Mouse (Mus musculus): Measurements from ENCODE around the gene Plbd1.

Gene Plbd1

DNA sequence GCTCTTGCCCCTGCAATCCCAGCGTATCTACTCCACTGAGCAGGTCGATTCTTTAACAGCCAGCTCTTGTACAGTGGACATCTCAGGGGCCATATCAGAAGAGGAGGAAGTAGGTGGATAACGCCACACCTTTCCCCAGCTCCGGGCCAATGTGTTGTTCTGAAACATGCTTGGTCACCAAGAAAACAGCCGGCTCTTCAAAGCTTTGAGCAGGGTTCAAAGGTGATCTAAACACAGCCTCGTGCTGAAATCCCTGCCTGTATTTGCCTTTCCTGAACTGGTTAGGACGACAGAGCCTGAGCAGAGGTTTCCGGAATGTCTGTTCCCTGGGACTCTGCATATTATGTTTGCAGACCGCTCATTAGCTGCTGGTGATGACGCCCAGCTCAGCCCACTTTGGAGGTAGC, 14.3 kb downstream of the Plbd1 start:
- DNase-seq, result no peak

DNA sequence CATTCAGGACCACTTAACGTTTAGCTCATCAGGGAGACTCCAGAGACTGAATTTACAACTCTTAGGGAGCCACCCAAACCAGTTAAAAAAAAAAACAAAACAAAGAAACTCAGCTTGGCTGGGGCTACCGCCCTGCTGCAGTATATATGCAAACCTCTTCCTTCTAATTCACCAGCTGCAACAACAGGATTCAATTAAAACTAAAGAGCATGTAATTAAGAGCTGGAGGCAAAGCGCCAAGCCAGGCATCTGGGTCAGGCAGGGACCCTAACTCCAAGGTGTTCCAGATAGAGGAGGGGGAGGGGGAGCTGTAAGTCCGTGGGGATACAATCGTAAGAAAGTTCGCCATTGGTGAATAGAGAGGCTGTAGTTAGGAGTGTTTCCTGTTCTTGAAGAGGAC, 15.5 kb downstream of the Plbd1 start:
- DNase-seq, result no peak

DNA sequence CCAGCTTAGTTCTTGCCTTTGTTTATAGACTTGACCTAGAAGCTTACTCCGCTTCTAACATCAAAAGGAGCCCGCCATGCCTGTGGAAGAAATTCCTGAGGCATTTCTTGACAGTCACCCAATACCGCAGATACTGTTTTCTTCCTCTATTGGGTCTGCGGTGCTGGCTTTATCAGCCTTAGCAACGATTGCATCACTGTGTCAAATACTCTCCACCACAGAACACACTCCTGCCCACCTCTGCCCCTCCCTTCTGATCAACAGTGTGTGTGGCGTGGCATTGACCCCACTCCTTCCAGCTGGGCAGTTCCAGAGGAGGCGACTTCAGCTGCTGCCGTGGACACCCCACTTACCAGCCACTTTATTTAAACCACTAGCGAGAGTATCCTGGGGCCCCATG, 16.0 kb downstream of the Plbd1 start:
- no peak for DNase-seq

DNA sequence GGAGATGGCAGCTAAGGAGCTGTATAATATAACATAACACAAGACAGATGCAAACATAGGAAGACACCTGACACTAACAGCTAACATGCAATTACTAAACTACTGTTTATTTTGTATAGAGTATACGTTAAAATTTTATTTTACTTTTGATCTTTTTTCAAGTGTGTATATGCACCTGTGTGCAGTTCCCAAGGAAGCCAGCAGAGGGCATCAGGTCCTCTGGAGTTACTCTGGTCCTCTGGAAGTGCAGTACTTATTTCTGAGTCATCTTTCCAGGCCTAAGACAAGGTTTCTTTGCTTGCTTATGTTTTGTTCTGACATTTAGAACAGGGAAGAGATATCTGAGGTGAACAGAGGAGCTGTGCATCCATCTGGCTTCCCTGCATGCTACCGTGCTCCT, 17.6 kb downstream of the Plbd1 start:
- peak in 1 of 2 experiments; percentile 25 for DNase-seq

DNA sequence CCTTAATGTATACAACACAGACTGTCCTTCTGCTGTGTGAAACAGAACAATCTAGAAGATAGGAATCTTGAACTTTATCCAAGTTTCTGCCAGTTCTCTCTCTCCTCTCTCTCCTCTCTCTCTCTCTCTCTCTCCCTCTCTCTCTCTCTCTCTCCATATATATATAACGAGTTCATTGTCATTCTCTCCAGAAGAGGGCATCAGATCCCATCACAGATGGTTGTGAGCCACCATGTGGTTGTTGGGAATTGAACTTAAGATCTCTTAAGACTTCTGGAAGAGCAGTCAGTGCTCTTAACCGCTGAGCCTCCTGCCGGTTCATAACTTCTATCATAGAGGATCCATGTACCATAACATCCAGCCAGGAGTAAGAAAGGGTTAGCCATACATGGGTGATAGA, 26.7 kb downstream of the Plbd1 start:
- no peak for DNase-seq

DNA sequence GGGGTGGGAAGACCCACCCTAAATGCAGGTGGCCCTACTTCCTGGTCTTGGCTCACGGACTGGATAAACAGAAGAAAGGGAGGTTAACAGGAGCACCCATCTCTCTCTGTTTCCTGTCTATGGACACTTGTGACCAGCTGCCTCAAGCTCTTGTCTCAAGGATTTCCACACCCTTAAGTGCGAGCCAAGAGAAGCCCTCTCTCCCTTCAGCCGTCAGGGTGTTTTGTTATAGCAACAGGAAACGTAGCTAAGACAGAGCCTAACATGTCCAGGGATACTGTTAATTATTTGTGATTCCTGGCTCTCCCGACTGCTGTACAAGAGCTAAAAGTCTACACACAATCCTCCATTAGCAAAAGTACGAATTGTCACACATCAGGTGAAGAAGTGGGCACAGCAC, 28.0 kb downstream of the Plbd1 start:
- no peak for DNase-seq

DNA sequence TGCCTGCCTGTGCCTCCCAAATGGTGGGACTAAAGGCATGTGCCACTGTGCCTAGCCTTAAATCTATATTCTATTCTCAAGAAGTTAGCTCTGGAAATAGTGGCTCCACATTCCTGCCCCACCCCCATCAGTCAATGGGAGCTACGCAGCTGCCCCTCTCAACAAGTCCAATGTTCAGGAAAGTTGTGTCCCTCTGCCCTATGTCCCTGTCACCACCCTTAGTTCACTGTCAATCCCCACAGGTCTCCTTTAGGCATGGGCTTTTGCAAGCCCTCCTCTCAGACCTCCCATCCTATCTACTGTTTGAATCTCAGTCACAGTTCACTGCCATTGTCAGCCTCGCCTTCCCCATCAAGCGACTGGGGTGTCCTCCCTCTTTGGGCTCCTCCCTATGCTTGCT, 28.6 kb downstream of the Plbd1 start:
- no peak for DNase-seq

DNA sequence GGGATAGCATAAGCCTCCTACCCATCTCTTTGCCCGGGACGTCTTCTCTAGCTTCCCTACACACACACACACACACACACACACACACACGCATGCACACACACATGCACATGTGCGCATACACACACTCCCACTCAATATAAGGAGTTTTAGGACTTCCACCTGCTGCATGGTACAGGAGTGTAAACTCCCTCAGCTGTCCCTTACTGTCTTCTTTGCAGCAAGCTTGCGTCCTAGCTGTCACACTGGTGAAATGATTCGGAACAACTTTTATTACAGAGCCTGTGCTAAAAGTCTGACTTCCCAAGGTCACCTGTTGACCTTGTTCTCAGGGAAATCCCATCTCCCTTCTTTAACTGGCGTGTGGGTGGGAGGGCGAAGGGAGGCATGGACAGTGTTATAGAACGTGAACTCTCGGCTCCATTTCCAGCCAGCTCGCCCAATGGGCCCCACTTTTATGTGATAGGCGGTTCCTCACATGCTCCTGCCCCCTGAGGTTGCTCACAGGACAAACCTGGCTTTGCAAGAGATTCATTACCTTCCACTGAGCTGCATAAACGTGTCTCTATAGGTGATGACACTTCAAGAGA, 29.7 kb downstream of the Plbd1 start:
- no peak for DNase-seq

DNA sequence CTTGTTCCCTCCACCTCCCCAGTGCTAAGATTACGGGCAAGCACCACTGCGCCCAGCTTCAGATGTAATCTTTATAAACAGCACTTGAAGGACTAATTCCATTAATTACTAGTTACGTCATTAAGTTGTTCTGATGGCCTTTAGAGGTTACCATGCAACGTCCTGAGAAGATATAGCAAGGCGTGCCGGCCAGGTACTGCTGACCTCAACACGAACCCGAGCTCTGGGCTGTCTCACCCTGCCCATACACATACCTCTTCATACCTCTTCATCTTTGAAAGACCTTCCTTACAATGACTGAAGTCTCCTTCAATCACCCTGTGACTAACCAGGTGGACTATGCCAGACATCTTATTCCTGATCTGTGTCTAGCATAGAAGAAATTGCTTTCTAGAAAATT, 30.2 kb downstream of the Plbd1 start:
- DNase-seq, result no peak

DNA sequence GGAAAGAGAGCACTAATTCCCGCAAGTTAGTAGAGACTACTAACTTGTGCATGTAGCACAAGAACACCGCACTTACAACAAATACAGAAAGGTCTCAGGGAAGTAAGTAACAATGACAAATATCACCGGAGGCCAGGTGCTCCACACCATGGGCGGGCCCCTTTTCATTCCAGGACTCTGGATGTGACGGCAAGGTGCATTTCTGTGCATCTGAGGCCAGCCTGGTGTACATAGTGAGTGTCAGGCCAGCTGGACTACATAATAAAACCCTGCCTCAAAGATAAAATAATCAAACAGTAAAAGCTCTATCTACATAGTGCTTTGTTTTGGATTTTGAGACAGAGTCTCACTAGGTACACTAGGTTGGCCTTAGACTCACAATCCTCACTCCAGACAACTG, 32.1 kb downstream of the Plbd1 start:
- no peak for DNase-seq

DNA sequence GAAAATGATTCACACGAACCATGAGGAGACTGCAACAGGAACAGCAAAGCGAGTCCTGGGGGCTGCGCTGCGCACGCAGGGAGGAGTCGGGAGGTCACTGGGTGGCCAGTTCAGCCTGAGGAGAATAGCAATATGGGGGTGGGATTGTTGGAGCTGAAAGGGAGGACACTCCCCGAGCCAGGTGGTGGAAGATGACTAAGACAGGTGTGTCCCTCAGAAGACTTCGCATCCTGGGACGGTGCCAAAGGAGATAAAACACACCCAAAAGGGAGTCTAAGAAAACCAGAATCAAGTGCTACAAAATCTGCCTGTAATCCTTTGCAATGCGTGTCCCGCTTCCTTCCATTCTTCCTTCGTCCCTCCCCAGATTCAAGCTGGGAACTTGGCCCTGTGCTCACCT, 36.3 kb downstream of the Plbd1 start:
- DNase-seq, result no peak

DNA sequence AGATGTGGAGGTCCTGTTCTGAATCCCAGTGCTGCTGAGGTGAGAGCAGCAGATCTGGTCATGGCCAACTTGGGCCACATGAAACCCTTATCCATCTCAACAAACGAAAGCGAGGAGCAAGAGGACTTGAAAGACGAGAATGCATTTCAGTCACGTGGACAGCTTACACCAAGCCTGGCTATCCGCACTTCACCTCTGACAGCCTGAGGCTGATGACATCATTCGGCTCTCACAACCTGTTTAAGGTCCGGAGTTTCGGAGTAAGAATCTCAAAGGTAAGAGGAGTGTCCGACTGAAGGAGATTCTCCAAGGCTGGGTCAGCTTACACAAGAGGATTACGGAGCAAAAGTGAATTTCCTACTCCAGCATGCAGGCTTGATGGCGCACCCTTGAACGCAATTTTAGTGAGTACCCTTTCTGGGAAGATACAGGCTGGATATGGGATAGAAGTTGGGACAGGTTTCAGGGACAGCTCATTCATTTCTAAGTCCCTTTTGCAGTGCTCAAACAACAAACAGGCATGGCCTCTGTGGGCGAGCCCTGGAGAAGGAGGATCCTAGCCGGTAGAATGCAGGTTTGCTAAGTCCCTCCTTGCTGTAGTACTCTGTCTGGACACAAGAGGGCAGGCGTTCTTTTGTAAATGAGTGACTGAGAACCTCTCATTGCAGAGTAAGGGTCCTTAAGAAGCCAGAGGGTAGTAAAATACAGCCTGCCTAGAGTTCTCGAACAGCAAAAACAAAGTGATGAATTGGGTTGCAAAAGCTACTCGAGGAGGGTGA, 41.2 kb downstream of the Plbd1 start:
- peak; percentile 90 to 95 for DNase-seq

DNA sequence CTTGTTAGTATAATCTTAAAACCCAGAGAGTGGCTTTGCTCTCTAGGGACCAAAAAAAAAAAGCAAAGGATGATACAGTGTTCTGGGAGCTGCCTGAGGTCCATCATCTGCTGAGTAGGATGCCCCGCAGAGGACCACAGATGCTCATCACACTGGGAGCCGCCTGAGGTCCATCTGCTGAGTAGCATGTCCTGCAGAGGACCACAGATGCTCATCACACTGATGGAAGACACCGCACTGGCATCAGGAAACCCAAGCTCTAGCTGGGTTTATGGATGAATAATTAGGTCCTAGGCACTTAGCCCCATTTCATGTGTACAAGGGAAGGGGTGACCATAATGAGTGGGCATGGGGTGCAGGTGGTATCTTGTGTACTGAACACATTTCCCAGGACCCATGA, 47.6 kb downstream of the Plbd1 start:
- peak; percentile 70 to 84 for DNase-seq

DNA sequence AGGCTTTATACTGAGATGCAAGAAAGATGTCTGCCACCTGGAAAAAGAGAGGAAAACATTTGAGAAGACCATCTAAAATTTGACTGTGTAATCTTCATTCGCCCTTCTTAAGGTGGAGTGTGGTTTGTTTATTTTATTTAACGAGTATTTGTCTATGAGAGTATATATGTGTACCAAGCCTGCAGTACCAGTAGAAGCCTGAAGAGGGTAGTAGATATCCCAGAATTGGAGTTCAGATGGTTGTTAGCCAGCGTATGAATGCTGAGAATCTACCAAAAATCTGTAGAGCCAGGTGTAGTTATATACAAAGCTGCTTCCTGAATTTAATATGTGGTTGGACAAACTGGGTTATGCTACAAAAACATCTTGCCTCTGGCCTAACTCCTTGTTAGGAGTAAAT, 49.4 kb downstream of the Plbd1 start:
- peak; percentile 29 to 34 for DNase-seq

DNA sequence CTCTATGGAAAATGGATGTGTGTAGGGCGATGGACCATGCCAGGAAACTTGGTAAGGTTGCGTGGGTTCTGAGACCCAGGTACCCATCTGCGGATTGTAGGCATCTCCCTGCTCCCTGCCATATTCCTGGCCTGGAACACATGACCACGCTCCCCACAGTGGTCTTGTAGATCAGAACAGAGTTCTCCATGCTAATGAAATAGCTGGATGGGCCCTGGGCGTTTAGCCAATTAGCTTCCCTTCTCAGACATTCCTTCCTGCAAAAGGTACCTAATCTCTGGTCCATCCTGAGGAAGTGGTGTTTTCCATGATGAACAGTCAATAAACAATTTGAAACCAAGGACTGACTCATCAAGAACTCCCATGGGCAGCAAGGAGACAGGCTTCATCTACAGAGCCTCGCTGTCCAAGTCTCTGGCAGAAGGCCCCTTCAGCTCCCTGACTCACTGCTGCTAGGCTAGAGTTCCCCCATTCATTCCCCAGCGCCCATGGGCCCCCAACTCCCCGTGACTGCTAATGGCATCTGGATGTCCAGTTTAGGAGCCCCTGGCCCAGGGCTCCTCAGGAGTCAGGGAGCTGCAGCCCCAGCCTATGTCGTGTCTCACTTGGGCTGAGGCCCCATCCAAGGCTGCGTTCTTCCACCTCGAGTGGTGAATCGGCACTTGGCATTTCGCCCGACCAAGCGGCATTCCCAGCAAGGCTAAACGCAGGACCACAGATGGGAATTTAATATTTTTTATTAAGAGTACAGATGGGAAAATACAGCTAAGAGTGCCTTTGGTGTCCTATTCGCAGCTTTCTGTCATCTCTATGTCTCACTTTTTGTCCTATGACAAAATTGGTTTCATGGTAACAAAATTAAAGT, 50.1 kb downstream of the Plbd1 start:
- DNase-seq, result peak; percentile 74 to 76

DNA sequence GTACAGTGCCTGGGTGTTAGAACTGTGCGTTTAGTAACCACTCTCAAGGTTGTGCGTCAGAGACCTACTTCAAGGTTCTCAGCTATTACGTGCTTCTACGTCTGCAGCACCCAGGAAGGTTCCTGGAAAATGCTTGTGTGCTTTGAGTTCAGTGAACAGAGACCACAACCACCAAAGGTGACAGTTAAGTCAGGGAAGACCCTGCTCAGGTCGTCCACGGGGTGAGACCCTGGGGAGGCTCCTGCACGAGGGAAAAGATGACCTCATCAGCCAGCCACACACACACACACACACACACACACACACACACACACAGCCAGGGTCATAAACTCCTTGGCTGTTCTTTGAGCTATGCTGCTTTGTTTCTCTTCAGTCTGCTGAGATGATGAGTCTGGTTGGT, 59.1 kb downstream of the Plbd1 start:
- DNase-seq, result no peak

DNA sequence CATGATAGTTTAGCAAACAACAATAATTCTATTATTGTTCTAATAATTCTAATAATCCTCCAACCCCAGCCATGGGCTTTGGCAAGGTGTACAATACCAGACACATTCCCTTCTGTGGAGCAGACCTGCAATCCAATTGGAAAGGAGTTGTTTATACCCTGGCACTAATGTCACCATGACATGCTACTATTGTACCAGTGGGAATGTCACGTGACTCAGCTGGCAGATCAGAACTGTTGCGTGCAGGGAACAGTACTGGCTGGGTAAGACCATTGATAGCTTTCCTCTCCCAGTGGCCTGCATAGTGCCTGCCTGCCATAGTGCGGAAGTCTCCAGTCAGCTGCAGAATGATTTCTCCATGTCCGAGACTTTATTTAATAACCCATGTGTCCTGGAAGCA, 67.2 kb downstream of the Plbd1 start:
- no peak for DNase-seq

DNA sequence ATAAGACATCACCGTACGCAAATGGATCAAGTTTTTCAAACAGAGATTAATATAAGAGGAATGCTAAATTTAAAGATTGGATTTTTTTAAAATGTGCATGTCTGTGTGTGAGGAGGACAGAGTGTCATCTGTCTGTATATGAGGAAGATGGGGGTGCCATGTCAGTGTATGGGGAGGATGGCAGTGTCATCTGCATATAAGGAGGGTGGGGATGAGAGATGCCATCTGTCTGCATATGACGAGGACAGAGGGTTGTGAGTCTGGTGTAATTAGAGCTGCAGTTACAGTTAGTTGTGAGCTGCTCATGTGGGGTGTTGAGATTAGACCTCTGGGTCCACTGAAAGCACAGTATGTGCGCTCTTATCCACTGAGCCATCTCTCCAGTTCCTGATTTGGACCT, 71.0 kb downstream of the Plbd1 start:
- no peak for DNase-seq

DNA sequence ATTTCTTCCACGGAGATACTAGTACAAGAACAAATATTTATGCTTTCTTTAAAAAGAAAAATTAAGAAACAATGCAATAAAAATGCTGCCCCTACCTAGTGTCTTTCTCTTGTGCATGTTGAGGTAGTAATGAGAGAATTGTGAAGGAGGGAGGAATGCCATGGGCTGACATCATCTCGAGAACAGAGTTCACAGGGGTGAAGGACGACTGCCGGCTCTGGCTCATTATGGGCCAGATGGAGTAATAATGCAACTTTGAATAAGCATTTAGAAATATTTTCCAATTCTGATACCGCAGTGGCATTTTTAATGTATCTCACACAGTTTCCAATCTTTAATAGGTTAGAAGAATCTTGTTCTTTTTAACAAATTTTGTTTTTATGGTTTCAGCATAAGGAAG, 95.7 kb downstream of the Plbd1 start:
- DNase-seq, result no peak
